Mouse (Mus musculus) embryonic facial prominence, embryonic 11.5 days (tissue): Measurements from ENCODE around the gene Cldn13. TPM values are rescaled to one million over a fixed set of nuclear protein-coding genes. Genes with fewer than 3 reads are reported as not detected.
A peak's percentile ranks its signal among the peaks of the same experiment; 100 is the strongest.

ENCODE experiments used
- ATAC-seq: fragments of 200-750 bp; cut with Nextera tagmentation; replicated peaks from 2 replicates; pipeline ENCODE4 v1.8.0; 2017; ENCODE audit warnings: low read depth; ENCODE audit not compliant: insufficient number of reproducible peaks, low FRiP score, low TSS enrichment
- DNase-seq: peaks from one replicate; pipeline ENCODE4 v3.0.0-alpha.2; 2015; ENCODE audit warnings: low spot score
- H3K27ac ChIP-seq: fragments of 300-500 bp; sonication (generic); replicated peaks from 2 replicates; pipeline ENCODE4 v1.5.1; 2014; ENCODE audit warnings: mild to moderate bottlenecking, low read depth, low read length, control low read depth
- H3K27me3 ChIP-seq: fragments of 300-500 bp; sonication (generic); 2 replicates; pipeline ENCODE4 v1.6.1; 2014; ENCODE audit warnings: mild to moderate bottlenecking, low read length, moderate library complexity, mixed read lengths; ENCODE audit not compliant: control insufficient read depth, insufficient read depth
- H3K36me3 ChIP-seq: fragments of 300-500 bp; sonication (generic); replicated peaks from 2 replicates; pipeline ENCODE4 v1.6.1; 2014; ENCODE audit warnings: low read depth, mild to moderate bottlenecking, low read length, moderate library complexity, mixed read lengths; ENCODE audit not compliant: control insufficient read depth, insufficient read depth
- H3K4me1 ChIP-seq: fragments of 300-500 bp; sonication (generic); 2 replicates; pipeline ENCODE4 v1.6.1; 2014; ENCODE audit warnings: low read length, mixed read lengths; ENCODE audit not compliant: control insufficient read depth, insufficient read depth
- H3K4me2 ChIP-seq: fragments of 300-500 bp; sonication (generic); 2 replicates; pipeline ENCODE4 v1.6.1; 2014; ENCODE audit warnings: low read depth, mild to moderate bottlenecking, control low read depth, low read length, moderate library complexity
- H3K4me3 ChIP-seq: fragments of 300-500 bp; sonication (generic); 2 replicates; pipeline ENCODE4 v1.5.1; 2014; ENCODE audit warnings: low read depth, low read length, control low read depth
- H3K9ac ChIP-seq: fragments of 300-500 bp; sonication (generic); replicated peaks from 2 replicates; pipeline ENCODE4 v1.6.1; 2014; ENCODE audit warnings: mild to moderate bottlenecking, control low read depth, low read length
- H3K9me3 ChIP-seq: fragments of 300-500 bp; sonication (generic); replicated peaks from 2 replicates; pipeline ENCODE4 v1.6.1; 2016; ENCODE audit warnings: mild to moderate bottlenecking, low read length, inconsistent platforms, mixed read lengths; ENCODE audit not compliant: control insufficient read depth
- WGBS: fragments of 180-500 bp; shearing (Covaris S2); extraction: QIAGEN DNeasy Blood & Tissue Kit; methylation state at CpG from one replicate; pipeline ENCODE4 v1.1.7; 2014; 5-methylcytosine and 5-hydroxymethylcytosine counted together
- polyA plus RNA-seq: library from polyadenylated mRNA; unstranded; fragments of >200 nt; fragmentation: Nextera tagmentation; extraction: Ambion mirVana; gene quantifications from 2 replicates; pipeline ENCODE4 v1.2.1, GENCODE M21; 2014

Gene Cldn13
- polyA plus RNA-seq, 1 experiment from 2014 or later: 3.6 TPM

DNA sequence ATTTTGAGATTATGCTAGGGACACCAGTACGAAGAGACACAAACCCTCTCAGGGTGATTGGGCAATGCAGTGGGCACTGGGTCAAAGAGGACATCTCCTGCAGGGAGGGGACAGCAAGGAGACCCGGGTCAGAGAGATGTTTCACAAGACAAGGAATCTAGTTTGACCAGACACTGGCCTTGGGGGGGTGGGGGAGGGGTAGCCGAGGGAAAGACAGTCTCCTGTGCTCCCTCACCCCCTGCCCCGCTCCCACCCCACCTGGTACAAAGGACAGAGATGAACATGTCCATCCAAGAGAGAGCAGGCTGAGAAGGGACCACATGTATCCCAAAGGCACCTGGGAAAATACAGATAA, 32.7 kb upstream of the Cldn13 start:
- H3K9me3 ChIP-seq: no peaks in the 10 kb centered on the region
- H3K4me1 ChIP-seq: peaks cover 2% of the 10 kb centered on the region; the same call in 1 of the 2 replicates
- H3K4me2 ChIP-seq: no peak overlapping the region
- H3K27ac ChIP-seq: no peak overlapping the region
- 57% methylated on average over 4 of the region's 4 CpGs for WGBS
- H3K9ac ChIP-seq: no peak overlapping the region
- H3K36me3 ChIP-seq: no peaks in the 10 kb centered on the region
- DNase-seq (no peak), ATAC-seq (no peak)
- H3K4me3 ChIP-seq: no peak overlapping the region
- peaks cover 30% of the 10 kb centered on the region for H3K27me3 ChIP-seq

DNA sequence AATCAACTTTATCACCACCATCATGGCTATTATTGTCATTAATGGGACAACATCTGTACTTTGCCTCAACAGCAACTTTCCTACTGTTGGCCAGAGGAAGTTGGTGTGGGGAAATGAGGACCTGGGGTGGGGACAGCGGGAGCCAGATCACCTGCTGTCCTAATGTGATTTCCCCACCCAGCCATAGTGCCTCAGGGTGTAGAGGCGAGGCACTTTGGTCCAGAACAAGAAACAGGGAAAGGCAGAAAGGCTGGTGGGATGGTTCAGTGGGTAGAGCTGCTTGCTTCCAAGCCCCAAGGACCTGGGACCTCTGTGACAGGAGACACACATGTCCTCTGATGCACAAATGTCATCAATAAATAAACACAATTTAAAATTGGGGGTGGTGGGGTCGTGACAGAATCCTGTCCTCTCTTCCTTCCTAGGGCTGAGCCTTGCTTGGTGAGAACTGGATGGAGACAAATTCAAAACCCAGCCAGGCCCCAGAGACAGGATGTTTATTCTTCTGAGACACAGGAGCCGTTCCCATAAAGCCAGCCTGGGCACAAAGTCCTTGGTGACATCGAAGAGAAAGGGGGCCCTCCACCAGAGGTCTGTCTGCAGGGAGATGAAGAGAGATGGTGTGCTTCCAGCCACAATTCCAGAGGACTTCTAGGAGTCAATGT, 32.2 kb upstream of the Cldn13 start:
- no peak overlapping the region for H3K4me2 ChIP-seq
- no peak for ATAC-seq
- 54% methylated on average over 5 of the region's 5 CpGs for WGBS
- H3K27me3 ChIP-seq: peaks cover 30% of the 10 kb centered on the region
- no peak overlapping the region for H3K9ac ChIP-seq
- H3K4me3 ChIP-seq: no peak overlapping the region
- H3K4me1 ChIP-seq: peaks cover 2% of the 10 kb centered on the region; the same call in 1 of the 2 replicates
- no peak for DNase-seq
- H3K36me3 ChIP-seq: no peaks in the 10 kb centered on the region
- no peak overlapping the region for H3K27ac ChIP-seq
- no peaks in the 10 kb centered on the region for H3K9me3 ChIP-seq

DNA sequence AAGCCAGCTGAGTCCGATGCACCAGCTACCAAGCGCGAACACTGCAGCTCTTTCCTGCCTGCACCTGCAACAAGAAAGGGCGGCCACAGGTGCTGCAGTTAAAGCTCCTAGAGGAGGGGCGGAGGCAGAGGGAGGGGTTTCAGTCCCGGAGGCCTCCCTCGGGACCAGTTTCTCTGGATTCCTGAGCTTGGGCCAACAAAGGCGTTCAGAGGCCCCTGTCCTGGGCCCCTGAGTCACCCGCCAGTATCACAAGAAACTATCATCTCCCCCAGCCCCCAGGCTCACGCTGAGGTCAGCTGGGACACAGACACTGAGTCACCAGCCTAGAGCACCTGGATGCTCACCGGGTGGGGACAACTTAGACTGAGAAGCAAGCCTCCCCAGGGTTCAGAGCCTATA, 31.5 kb upstream of the Cldn13 start, which contains the start of gene Cldn4:
Gene Cldn4 (minus strand): TSS at position 78 of the 399 bp plus-strand sequence.
- Histone ChIP-seq H3K9ac (peak within 1 kb of the TSS; percentile 37), H3K36me3 (no peaks in the 10 kb centered on the region), H3K27me3 (peaks cover 30% of the 10 kb centered on the region), H3K4me2 (peak within 1 kb of the TSS; percentile 15; the same call in 1 of the 2 replicates), H3K9me3 (no peaks in the 10 kb centered on the region), H3K27ac (peak within 1 kb of the TSS; percentile 59), H3K4me3 (peak within 1 kb of the TSS; percentile 22), H3K4me1 (peaks cover 2% of the 10 kb centered on the region; the same call in 1 of the 2 replicates)
- ATAC-seq (no peak), DNase-seq (peak; percentile 69)
- 5% methylated on average over 11 of the region's 11 CpGs for WGBS

DNA sequence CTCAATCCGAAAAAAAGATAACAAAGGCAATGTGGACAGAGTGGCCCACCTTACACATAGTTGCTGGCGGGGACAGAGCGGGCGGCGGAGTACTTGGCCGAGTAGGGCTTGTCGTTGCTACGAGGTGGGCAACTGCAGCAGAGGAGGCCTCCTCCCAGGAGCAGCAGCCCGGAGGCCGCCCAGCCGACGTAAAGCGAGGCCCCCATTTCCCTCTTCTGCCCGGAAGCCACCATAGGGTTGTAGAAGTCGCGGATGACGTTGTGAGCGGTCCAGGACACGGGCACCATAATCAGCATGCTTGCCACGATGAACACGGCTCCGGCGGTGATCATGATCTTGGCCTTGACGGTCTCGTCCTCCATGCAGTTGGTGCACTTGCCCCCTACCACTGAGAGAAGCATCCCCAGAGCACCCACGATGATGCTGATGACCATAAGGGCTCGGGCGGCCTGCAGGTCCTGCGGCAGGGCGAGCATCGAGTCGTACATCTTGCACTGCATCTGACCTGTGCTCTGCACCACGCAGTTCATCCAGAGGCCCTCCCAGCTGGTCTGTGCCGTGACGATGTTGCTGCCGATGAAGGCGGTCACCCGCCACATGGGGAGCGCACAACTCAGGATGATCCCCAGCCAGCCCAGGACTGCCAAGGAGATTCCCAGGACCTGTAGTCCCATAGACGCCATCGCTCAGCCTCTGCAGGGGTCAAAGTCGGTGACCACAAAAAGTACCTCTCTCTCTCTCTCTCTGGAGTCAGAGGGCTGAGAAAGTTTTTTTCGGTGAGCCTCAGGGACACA, 30.9 kb upstream of the Cldn13 start:
- ATAC-seq (no peak), DNase-seq (no peak)
- WGBS: 12% methylated on average over 43 of the region's 43 CpGs
- Histone ChIP-seq H3K27me3 (peaks cover 30% of the 10 kb centered on the region), H3K27ac (peak overlapping the region; percentile 59), H3K4me1 (peaks cover 2% of the 10 kb centered on the region; the same call in 1 of the 2 replicates), H3K9ac (peak overlapping the region; percentile 37), H3K9me3 (no peaks in the 10 kb centered on the region), H3K4me3 (peak overlapping the region; percentile 22), H3K4me2 (peak overlapping the region; percentile 15; the same call in 1 of the 2 replicates), H3K36me3 (no peaks in the 10 kb centered on the region)

DNA sequence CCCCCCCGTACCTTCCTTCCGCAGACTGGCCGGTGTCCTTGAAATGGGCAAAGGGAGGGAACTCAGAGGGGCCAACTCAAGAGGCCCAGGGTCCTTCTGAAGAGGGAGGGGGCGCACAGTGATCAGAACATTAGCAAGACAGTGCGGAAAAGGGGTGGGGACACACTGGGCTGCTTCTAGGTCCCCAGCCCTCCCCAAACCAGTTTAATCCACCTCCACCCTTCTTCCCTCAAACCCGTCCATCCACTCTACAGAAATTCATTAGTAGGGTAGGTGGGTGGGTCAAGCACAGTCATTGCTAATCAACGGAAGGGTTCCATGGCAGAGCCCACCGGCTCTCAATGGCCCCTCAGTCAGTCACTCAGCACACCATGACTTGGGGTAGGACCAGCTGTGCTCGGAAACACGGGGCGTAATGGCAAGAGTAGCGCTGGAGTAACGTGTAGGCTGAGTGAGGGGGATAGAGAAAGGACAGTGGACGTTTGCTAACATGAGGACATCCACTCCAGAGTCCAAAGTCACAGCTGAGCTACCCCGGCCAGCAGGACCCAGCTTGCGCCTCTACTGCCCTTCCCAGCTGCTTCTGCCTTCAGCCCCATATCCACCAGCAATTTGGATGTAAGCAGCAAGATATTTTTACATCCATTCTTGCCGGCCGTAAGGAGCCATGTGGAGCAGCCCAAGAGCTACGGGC, 30.1 kb upstream of the Cldn13 start:
- DNase-seq (no peak), ATAC-seq (no peak)
- Histone ChIP-seq H3K4me1 (peaks cover 2% of the 10 kb centered on the region; the same call in 1 of the 2 replicates), H3K9me3 (no peaks in the 10 kb centered on the region), H3K27me3 (peaks cover 30% of the 10 kb centered on the region), H3K4me3 (peak overlapping the region; percentile 22), H3K27ac (no peak overlapping the region), H3K4me2 (no peak overlapping the region; the same call in 1 of the 2 replicates), H3K9ac (no peak overlapping the region; the same call in 1 of the 2 replicates), H3K36me3 (no peaks in the 10 kb centered on the region)
- 38% methylated on average over 16 of the region's 19 CpGs for WGBS

DNA sequence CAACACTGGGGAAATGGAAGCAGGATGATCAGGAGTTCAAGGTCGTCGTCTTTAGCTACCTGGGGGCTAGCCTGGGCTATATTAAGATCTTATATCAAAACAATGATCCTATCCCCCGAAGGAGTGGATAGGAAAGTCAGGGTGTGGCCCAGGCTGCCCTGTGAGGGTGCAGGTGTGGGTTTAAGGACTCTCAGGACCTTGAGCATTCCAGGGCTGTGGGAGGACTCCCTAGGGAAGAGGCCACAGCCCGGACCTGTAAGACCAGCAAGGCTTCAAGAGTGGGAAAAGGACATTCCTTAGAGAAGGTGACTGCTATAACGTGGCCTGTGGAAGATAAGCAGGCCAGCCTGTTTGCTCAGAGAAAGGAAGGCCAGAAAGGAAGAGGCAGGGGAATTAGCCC, 28.9 kb upstream of the Cldn13 start:
- H3K9ac ChIP-seq: no peak overlapping the region
- peaks cover 30% of the 10 kb centered on the region for H3K27me3 ChIP-seq
- no peak overlapping the region for H3K4me2 ChIP-seq
- H3K4me3 ChIP-seq: no peak overlapping the region
- no peaks in the 10 kb centered on the region for H3K9me3 ChIP-seq
- ATAC-seq (no peak), DNase-seq (no peak)
- H3K4me1 ChIP-seq: peaks cover 2% of the 10 kb centered on the region; the same call in 1 of the 2 replicates
- WGBS: 70% methylated on average over 5 of the region's 5 CpGs
- H3K27ac ChIP-seq: no peak overlapping the region
- H3K36me3 ChIP-seq: no peaks in the 10 kb centered on the region

DNA sequence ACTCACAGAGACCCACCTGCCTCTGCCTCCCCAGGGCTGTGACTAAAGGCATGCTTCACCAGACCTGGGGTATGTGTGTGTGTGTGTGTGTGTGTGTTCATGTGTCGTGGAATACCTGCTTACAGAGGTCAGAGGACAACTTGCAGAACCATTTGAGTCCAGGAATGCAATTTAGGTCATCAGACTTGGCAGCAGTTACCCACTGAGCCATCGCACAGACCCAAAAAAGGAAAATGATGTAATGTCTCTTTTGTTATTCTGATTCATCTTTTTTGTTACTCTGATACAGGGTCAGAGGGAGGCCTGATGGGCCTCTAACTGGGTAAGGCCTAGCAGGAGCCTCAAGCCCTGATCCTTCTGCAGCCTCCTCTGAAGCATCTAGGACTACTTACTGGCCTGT, 27.4 kb upstream of the Cldn13 start:
- no peaks in the 10 kb centered on the region for H3K9me3 ChIP-seq
- no peaks in the 10 kb centered on the region for H3K36me3 ChIP-seq
- H3K27me3 ChIP-seq: peaks cover 30% of the 10 kb centered on the region
- no peak overlapping the region for H3K27ac ChIP-seq
- H3K4me2 ChIP-seq: no peak overlapping the region
- DNase-seq: no peak
- H3K4me3 ChIP-seq: no peak overlapping the region
- ATAC-seq: no peak
- H3K4me1 ChIP-seq: peaks cover 2% of the 10 kb centered on the region; the same call in 1 of the 2 replicates
- no peak overlapping the region for H3K9ac ChIP-seq
- 85% methylated on average over 2 of the region's 2 CpGs for WGBS
